Mouse (Mus musculus): ENCODE results near the gene Fgf15. TPM values are rescaled to one million over a fixed set of nuclear protein-coding genes. Genes with fewer than 3 reads are reported as not detected.
A peak's percentile ranks its signal among the peaks of the same experiment; 100 is the strongest.

Fgf15 gene
- polyA plus RNA-seq, 1 experiment from 2014 or later = 1.6 TPM

- Histone ChIP-seq H3K36me3 (no peaks in the 10 kb centered on the region), H3K9me3 (replicated peaks) (no peaks in the 10 kb centered on the region), H3K27ac (replicated peaks) (no peak overlapping the region), H3K4me2 (replicated peaks) (no peak overlapping the region), H3K4me3 (replicated peaks) (no peak overlapping the region), H3K27me3 (peaks cover 13% of the 10 kb centered on the region), H3K9ac (no peak overlapping the region), H3K4me1 (peaks cover 8% of the 10 kb centered on the region)
- ATAC-seq (ENCODE audit: insufficient number of reproducible peaks, low FRiP score, low TSS enrichment, low read depth) = no peak
- WGBS = 74% methylated on average over 1 of the region's 1 CpGs
Observed at GRCm38 (mm10) chr7:144911121-144911520, 14.8 kb downstream of the Fgf15 start.

- no peaks in the 10 kb centered on the region for H3K9me3 ChIP-seq (replicated peaks)
- H3K4me3 ChIP-seq (replicated peaks) = no peak overlapping the region
- H3K4me2 ChIP-seq (replicated peaks) = no peak overlapping the region
- no peak overlapping the region for H3K9ac ChIP-seq
- no peak overlapping the region for H3K27ac ChIP-seq (replicated peaks)
- ATAC-seq (ENCODE audit: insufficient number of reproducible peaks, low FRiP score, low TSS enrichment, low read depth) = no peak
- 0 out of 2 replicates have a peak, but pooled peaks cover 8% of the 10 kb centered on the region for H3K36me3 ChIP-seq
- peaks cover 7% of the 10 kb centered on the region for H3K27me3 ChIP-seq
- WGBS = 83% methylated on average over 4 of the region's 4 CpGs
- peaks cover 12% of the 10 kb centered on the region for H3K4me1 ChIP-seq
Observed at GRCm38 (mm10) chr7:144912897-144913296, 16.6 kb downstream of the Fgf15 start.

GRCm38 (mm10) chr7:144914296-144914947 lies 18.1 kb downstream of the Fgf15 start:
- 9% methylated on average over 17 of the region's 17 CpGs for WGBS
- peak; percentile 86 for ATAC-seq (ENCODE audit: insufficient number of reproducible peaks, low FRiP score, low TSS enrichment, low read depth)
- no peaks in the 10 kb centered on the region; the same call in 1 of the 2 replicates for H3K27me3 ChIP-seq
- peaks cover 12% of the 10 kb centered on the region for H3K4me1 ChIP-seq
- peak overlapping the region; percentile 68 for H3K4me3 ChIP-seq (replicated peaks)
- H3K4me2 ChIP-seq (replicated peaks) = peak overlapping the region; percentile 94
- H3K9me3 ChIP-seq (replicated peaks) = no peaks in the 10 kb centered on the region
- H3K36me3 ChIP-seq = peaks cover 21% of the 10 kb centered on the region
- peak overlapping the region; percentile 4; the same call in 1 of the 2 replicates for H3K9ac ChIP-seq
- H3K27ac ChIP-seq (replicated peaks) = peak overlapping the region; percentile 74

- Histone ChIP-seq H3K27me3 (no peaks in the 10 kb centered on the region), H3K4me2 (replicated peaks) (peak within 1 kb of the TSS; percentile 94), H3K36me3 (peaks cover 29% of the 10 kb centered on the region), H3K9ac (peak within 1 kb of the TSS; percentile 74), H3K27ac (replicated peaks) (peak within 1 kb of the TSS; percentile 74), H3K4me3 (replicated peaks) (peak within 1 kb of the TSS; percentile 68), H3K9me3 (replicated peaks) (no peaks in the 10 kb centered on the region), H3K4me1 (peaks cover 12% of the 10 kb centered on the region)
- under 1% methylated on average over 55 of the region's 55 CpGs for WGBS
- peak; percentile 91 for ATAC-seq (ENCODE audit: insufficient number of reproducible peaks, low FRiP score, low TSS enrichment, low read depth)
Observed at GRCm38 (mm10) chr7:144914948-144915750, 18.8 kb downstream of the Fgf15 start, which contains the start of gene LTO1. TSS of gene LTO1 (plus strand) at chr7:144915100.

- Histone ChIP-seq H3K27ac (replicated peaks) (no peak overlapping the region), H3K36me3 (peaks cover 41% of the 10 kb centered on the region), H3K4me1 (peaks cover 12% of the 10 kb centered on the region), H3K4me2 (replicated peaks) (no peak overlapping the region), H3K9me3 (replicated peaks) (no peaks in the 10 kb centered on the region), H3K27me3 (no peaks in the 10 kb centered on the region), H3K4me3 (replicated peaks) (no peak overlapping the region), H3K9ac (no peak overlapping the region)
- no peak for ATAC-seq (ENCODE audit: insufficient number of reproducible peaks, low FRiP score, low TSS enrichment, low read depth)
- 73% methylated on average over 1 of the region's 1 CpGs for WGBS
Observed at GRCm38 (mm10) chr7:144918823-144919222, 22.5 kb downstream of the Fgf15 start.

- Histone ChIP-seq H3K27ac (replicated peaks) (no peak overlapping the region), H3K4me3 (replicated peaks) (no peak overlapping the region), H3K27me3 (no peaks in the 10 kb centered on the region), H3K9ac (no peak overlapping the region), H3K4me1 (no peaks in the 10 kb centered on the region), H3K36me3 (peaks cover 26% of the 10 kb centered on the region), H3K4me2 (replicated peaks) (no peak overlapping the region), H3K9me3 (replicated peaks) (no peaks in the 10 kb centered on the region)
- ATAC-seq (ENCODE audit: insufficient number of reproducible peaks, low FRiP score, low TSS enrichment, low read depth) = no peak
- 83% methylated on average over 2 of the region's 2 CpGs for WGBS
Observed at GRCm38 (mm10) chr7:144927591-144927990, 31.3 kb downstream of the Fgf15 start.

- no peak overlapping the region for H3K4me2 ChIP-seq (replicated peaks)
- no peaks in the 10 kb centered on the region for H3K9me3 ChIP-seq (replicated peaks)
- H3K4me1 ChIP-seq = no peaks in the 10 kb centered on the region
- no peak overlapping the region for H3K27ac ChIP-seq (replicated peaks)
- ATAC-seq (ENCODE audit: insufficient number of reproducible peaks, low FRiP score, low TSS enrichment, low read depth) = no peak
- H3K36me3 ChIP-seq = peaks cover 32% of the 10 kb centered on the region
- no peak overlapping the region for H3K9ac ChIP-seq
- no peaks in the 10 kb centered on the region for H3K27me3 ChIP-seq
- 62% methylated on average over 4 of the region's 4 CpGs for WGBS
- no peak overlapping the region for H3K4me3 ChIP-seq (replicated peaks)
Observed at GRCm38 (mm10) chr7:144928009-144928888, 31.9 kb downstream of the Fgf15 start.

GRCm38 (mm10) chr7:144928889-144929210 lies 32.5 kb downstream of the Fgf15 start:
- Histone ChIP-seq H3K9ac (no peak overlapping the region), H3K9me3 (replicated peaks) (no peaks in the 10 kb centered on the region), H3K36me3 (peaks cover 38% of the 10 kb centered on the region), H3K4me1 (no peaks in the 10 kb centered on the region), H3K27ac (replicated peaks) (no peak overlapping the region), H3K4me3 (replicated peaks) (no peak overlapping the region), H3K4me2 (replicated peaks) (no peak overlapping the region), H3K27me3 (no peaks in the 10 kb centered on the region)
- no peak for ATAC-seq (ENCODE audit: insufficient number of reproducible peaks, low FRiP score, low TSS enrichment, low read depth)
- 78% methylated on average over 6 of the region's 6 CpGs for WGBS

- ATAC-seq (ENCODE audit: insufficient number of reproducible peaks, low FRiP score, low TSS enrichment, low read depth) = no peak
- H3K9me3 ChIP-seq (replicated peaks) = no peaks in the 10 kb centered on the region
- H3K27ac ChIP-seq (replicated peaks) = no peak overlapping the region
- peaks cover 38% of the 10 kb centered on the region for H3K36me3 ChIP-seq
- no peak overlapping the region for H3K4me2 ChIP-seq (replicated peaks)
- H3K9ac ChIP-seq = no peak overlapping the region
- no peaks in the 10 kb centered on the region for H3K27me3 ChIP-seq
- WGBS = 80% methylated on average over 8 of the region's 8 CpGs
- no peak overlapping the region for H3K4me3 ChIP-seq (replicated peaks)
- H3K4me1 ChIP-seq = no peaks in the 10 kb centered on the region
Observed at GRCm38 (mm10) chr7:144929506-144929905, 33.2 kb downstream of the Fgf15 start.

GRCm38 (mm10) chr7:144929931-144930330 lies 33.6 kb downstream of the Fgf15 start:
- no peak overlapping the region for H3K4me2 ChIP-seq (replicated peaks)
- no peaks in the 10 kb centered on the region for H3K9me3 ChIP-seq (replicated peaks)
- no peak for ATAC-seq (ENCODE audit: insufficient number of reproducible peaks, low FRiP score, low TSS enrichment, low read depth)
- no peaks in the 10 kb centered on the region for H3K4me1 ChIP-seq
- H3K9ac ChIP-seq = no peak overlapping the region
- H3K36me3 ChIP-seq = peaks cover 40% of the 10 kb centered on the region
- H3K27ac ChIP-seq (replicated peaks) = no peak overlapping the region
- H3K27me3 ChIP-seq = no peaks in the 10 kb centered on the region
- no peak overlapping the region for H3K4me3 ChIP-seq (replicated peaks)
- 61% methylated on average over 5 of the region's 5 CpGs for WGBS

GRCm38 (mm10) chr7:144931778-144932177 lies 35.4 kb downstream of the Fgf15 start:
- WGBS = 19% methylated on average over 3 of the region's 3 CpGs
- ATAC-seq (ENCODE audit: insufficient number of reproducible peaks, low FRiP score, low TSS enrichment, low read depth) = no peak
- H3K27ac ChIP-seq (replicated peaks) = no peak overlapping the region

More at GRCm38 (mm10) chr7:144931778-144932177, 35.4 kb downstream of the Fgf15 start:
- no peak overlapping the region for H3K9ac ChIP-seq
- H3K36me3 ChIP-seq = peaks cover 54% of the 10 kb centered on the region
- H3K4me2 ChIP-seq (replicated peaks) = no peak overlapping the region
- no peak overlapping the region for H3K4me3 ChIP-seq (replicated peaks)
- no peaks in the 10 kb centered on the region for H3K9me3 ChIP-seq (replicated peaks)
- H3K4me1 ChIP-seq = peaks cover 8% of the 10 kb centered on the region
- no peaks in the 10 kb centered on the region for H3K27me3 ChIP-seq

All from embryonic facial prominence, embryonic 15.5 days (tissue).